Mouse (Mus musculus): ENCODE measurements around the gene Atrip. TPM values are rescaled to one million over a fixed set of nuclear protein-coding genes. Genes with fewer than 3 reads are reported as not detected.
A peak's percentile ranks its signal among the peaks of the same experiment; 100 is the strongest.

Atrip gene
- polyA plus RNA-seq, 1 experiment from 2014 or later: 7.5 TPM

GRCm38 (mm10) chr9:109040216-109040615 is 33.7 kb downstream of the Atrip start:
- no peaks in the 10 kb centered on the region for H3K27me3 ChIP-seq (replicated peaks; ENCODE audit: control insufficient read depth, insufficient read depth, low read length)
- ATAC-seq: no peak
- peak overlapping the region; percentile 88 for H3K27ac ChIP-seq (ENCODE audit: low read depth, low read length)
- H3K36me3 ChIP-seq (ENCODE audit: control insufficient read depth, insufficient read depth): no peaks in the 10 kb centered on the region; the same call in 1 of the 2 replicates
- WGBS: 46% methylated on average over 8 of the region's 8 CpGs
- peaks cover 5% of the 10 kb centered on the region; the same call in 1 of the 2 replicates for H3K4me1 ChIP-seq (replicated peaks; ENCODE audit: control insufficient read depth, insufficient read depth, low read length)
- H3K4me2 ChIP-seq (replicated peaks; ENCODE audit: low read depth): peak overlapping the region; percentile 84
- TF ChIP-seq CTCF (IDR thresholded peaks at IDR 0.05; ENCODE audit: low read depth): no peak
- H3K4me3 ChIP-seq (ENCODE audit: low read depth, low read length): peak overlapping the region; percentile 76; the same call in 1 of the 2 replicates
- H3K9ac ChIP-seq (ENCODE audit: low read depth, low read length): 0 out of 2 replicates have a peak overlapping the region, but pooled peaks have one; percentile 34
- H3K9me3 ChIP-seq (ENCODE audit: control insufficient read depth): no peaks in the 10 kb centered on the region

- Histone ChIP-seq H3K4me3 (ENCODE audit: low read depth, low read length) (peak overlapping the region; percentile 76; the same call in 1 of the 2 replicates), H3K27ac (ENCODE audit: low read depth, low read length) (peak overlapping the region; percentile 88), H3K36me3 (ENCODE audit: control insufficient read depth, insufficient read depth) (no peaks in the 10 kb centered on the region; the same call in 1 of the 2 replicates), H3K9me3 (ENCODE audit: control insufficient read depth) (no peaks in the 10 kb centered on the region), H3K27me3 (replicated peaks; ENCODE audit: control insufficient read depth, insufficient read depth, low read length) (no peaks in the 10 kb centered on the region), H3K4me2 (replicated peaks; ENCODE audit: low read depth) (peak overlapping the region; percentile 84), H3K9ac (ENCODE audit: low read depth, low read length) (no peak overlapping the region), H3K4me1 (replicated peaks; ENCODE audit: control insufficient read depth, insufficient read depth, low read length) (peaks cover 5% of the 10 kb centered on the region; the same call in 1 of the 2 replicates)
- WGBS: 62% methylated on average over 4 of the region's 4 CpGs
- ATAC-seq: no peak
- no peak for TF ChIP-seq CTCF (IDR thresholded peaks at IDR 0.05; ENCODE audit: low read depth)
Measured at GRCm38 (mm10) chr9:109039681-109040080, 34.2 kb downstream of the Atrip start.

- Histone ChIP-seq H3K27me3 (replicated peaks; ENCODE audit: control insufficient read depth, insufficient read depth, low read length) (no peaks in the 10 kb centered on the region), H3K4me2 (replicated peaks; ENCODE audit: low read depth) (peak overlapping the region; percentile 84), H3K4me3 (ENCODE audit: low read depth, low read length) (peak overlapping the region; percentile 76), H3K36me3 (ENCODE audit: control insufficient read depth, insufficient read depth) (no peaks in the 10 kb centered on the region), H3K9ac (ENCODE audit: low read depth, low read length) (peak overlapping the region; percentile 81), H3K4me1 (replicated peaks; ENCODE audit: control insufficient read depth, insufficient read depth, low read length) (peaks cover 5% of the 10 kb centered on the region; the same call in 1 of the 2 replicates), H3K9me3 (ENCODE audit: control insufficient read depth) (no peaks in the 10 kb centered on the region), H3K27ac (ENCODE audit: low read depth, low read length) (peak overlapping the region; percentile 83)
- peak; percentile 14 for ATAC-seq
- TF ChIP-seq CTCF (IDR thresholded peaks at IDR 0.05; ENCODE audit: low read depth): no peak
- WGBS: 13% methylated on average over 8 of the region's 8 CpGs
Measured at GRCm38 (mm10) chr9:109038901-109039364, 35.0 kb downstream of the Atrip start.

GRCm38 (mm10) chr9:109038086-109038895 is 35.6 kb downstream of the Atrip start, which contains the start of gene Shisa5:
TSS of gene Shisa5 (plus strand) at chr9:109038565.
- H3K36me3 ChIP-seq (ENCODE audit: control insufficient read depth, insufficient read depth): no peaks in the 10 kb centered on the region
- peak; percentile 71 for ATAC-seq
- 0% methylated on average over 39 of the region's 40 CpGs for WGBS
- peak within 1 kb of the TSS; percentile 81 for H3K9ac ChIP-seq (ENCODE audit: low read depth, low read length)
- TF ChIP-seq CTCF (IDR thresholded peaks at IDR 0.05; ENCODE audit: low read depth): no peak
- no peaks in the 10 kb centered on the region for H3K27me3 ChIP-seq (replicated peaks; ENCODE audit: control insufficient read depth, insufficient read depth, low read length)
- H3K4me1 ChIP-seq (replicated peaks; ENCODE audit: control insufficient read depth, insufficient read depth, low read length): peaks cover 5% of the 10 kb centered on the region; the same call in 1 of the 2 replicates
- peak within 1 kb of the TSS; percentile 76 for H3K4me3 ChIP-seq (ENCODE audit: low read depth, low read length)
- no peaks in the 10 kb centered on the region for H3K9me3 ChIP-seq (ENCODE audit: control insufficient read depth)
- peak within 1 kb of the TSS; percentile 83 for H3K27ac ChIP-seq (ENCODE audit: low read depth, low read length)
- peak within 1 kb of the TSS; percentile 84 for H3K4me2 ChIP-seq (replicated peaks; ENCODE audit: low read depth)

GRCm38 (mm10) chr9:109032435-109032834 is 41.5 kb downstream of the Atrip start:
- 79% methylated on average over 6 of the region's 6 CpGs for WGBS
- peaks cover 18% of the 10 kb centered on the region for H3K36me3 ChIP-seq (ENCODE audit: control insufficient read depth, insufficient read depth)
- no peaks in the 10 kb centered on the region for H3K9me3 ChIP-seq (ENCODE audit: control insufficient read depth)
- no peak for TF ChIP-seq CTCF (IDR thresholded peaks at IDR 0.05; ENCODE audit: low read depth)
- H3K9ac ChIP-seq (ENCODE audit: low read depth, low read length): no peak overlapping the region
- H3K27ac ChIP-seq (ENCODE audit: low read depth, low read length): no peak overlapping the region
- ATAC-seq: no peak
- no peak overlapping the region for H3K4me3 ChIP-seq (ENCODE audit: low read depth, low read length)
- H3K4me1 ChIP-seq (replicated peaks; ENCODE audit: control insufficient read depth, insufficient read depth, low read length): peaks cover 7% of the 10 kb centered on the region; the same call in 1 of the 2 replicates
- no peak overlapping the region for H3K4me2 ChIP-seq (replicated peaks; ENCODE audit: low read depth)
- H3K27me3 ChIP-seq (replicated peaks; ENCODE audit: control insufficient read depth, insufficient read depth, low read length): no peaks in the 10 kb centered on the region

GRCm38 (mm10) chr9:109031686-109032085 is 42.2 kb downstream of the Atrip start:
- peaks cover 7% of the 10 kb centered on the region; the same call in 1 of the 2 replicates for H3K4me1 ChIP-seq (replicated peaks; ENCODE audit: control insufficient read depth, insufficient read depth, low read length)
- no peak overlapping the region for H3K4me3 ChIP-seq (ENCODE audit: low read depth, low read length)
- no peak for TF ChIP-seq CTCF (IDR thresholded peaks at IDR 0.05; ENCODE audit: low read depth)
- no peak for ATAC-seq
- no peaks in the 10 kb centered on the region for H3K27me3 ChIP-seq (replicated peaks; ENCODE audit: control insufficient read depth, insufficient read depth, low read length)
- peaks cover 25% of the 10 kb centered on the region for H3K36me3 ChIP-seq (ENCODE audit: control insufficient read depth, insufficient read depth)
- no peaks in the 10 kb centered on the region for H3K9me3 ChIP-seq (ENCODE audit: control insufficient read depth)
- H3K4me2 ChIP-seq (replicated peaks; ENCODE audit: low read depth): no peak overlapping the region
- no peak overlapping the region for H3K27ac ChIP-seq (ENCODE audit: low read depth, low read length)
- H3K9ac ChIP-seq (ENCODE audit: low read depth, low read length): no peak overlapping the region
- 89% methylated on average over 8 of the region's 8 CpGs for WGBS

Data from intestine, postnatal 0 days (tissue).